Mouse (Mus musculus) T-helper 1 cell (primary cell): ENCODE measurements around the gene Ifitm3.

Source experiments
- in situ Hi-C: fragments of 300-600 bp; cut with MboI, MseI; formaldehyde crosslinking; loops from one replicate; pipeline ENCODE4 v1.15.1; 2025; ENCODE audit warnings: high pct_unique_total_duplicates

Ifitm3 gene

GRCm38 (mm10) chr7:141010593-141010992 is at the start of gene Ifitm3:
TSS of gene Ifitm3 (minus strand) at chr7:141010770.
- in situ Hi-C loops = loop anchor here (5.0 kb wide), 1 partner anchor 37 kb away; no protein-coding TSS in a partner anchor

GRCm38 (mm10) chr7:141059929-141060328 is 49.4 kb upstream of the Ifitm3 start:
- in situ Hi-C loops = loop anchor here (5.0 kb wide), 2 partner anchors 117 to 218 kb away; no protein-coding TSS in a partner anchor

- in situ Hi-C loops = loop anchor here (5.0 kb wide), 1 partner anchor 216 kb away; no protein-coding TSS in a partner anchor
These were observed 48.2 kb upstream of the Ifitm3 start for GRCm38 (mm10) chr7:141058601-141059341.

DNA sequence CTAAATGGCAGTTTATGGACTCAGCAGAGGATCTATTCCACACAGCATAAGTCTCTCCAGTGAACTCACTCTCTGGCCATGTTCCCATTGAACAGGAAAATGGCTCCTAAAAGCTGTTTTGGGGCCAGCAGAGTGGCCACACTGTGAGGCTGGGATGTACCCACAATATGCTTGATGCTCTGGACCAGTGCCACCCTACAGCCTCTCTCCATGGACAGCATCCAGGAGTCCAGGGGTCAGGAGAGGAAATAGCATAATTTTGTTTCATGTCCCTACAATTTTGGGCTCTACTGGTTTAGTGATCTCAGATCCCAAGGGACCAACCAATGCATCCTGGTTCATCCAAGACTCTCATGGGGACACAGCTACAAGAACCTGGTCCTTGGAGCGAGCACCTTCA is 47.0 kb upstream of the Ifitm3 start:
- in situ Hi-C loops = loop anchor here (5.0 kb wide), 1 partner anchor 215 kb away; no protein-coding TSS in a partner anchor

GRCm38 (mm10) chr7:141056976-141057375 is 46.4 kb upstream of the Ifitm3 start:
- in situ Hi-C loops = loop anchor here (5.0 kb wide), 1 partner anchor 215 kb away; no protein-coding TSS in a partner anchor

DNA sequence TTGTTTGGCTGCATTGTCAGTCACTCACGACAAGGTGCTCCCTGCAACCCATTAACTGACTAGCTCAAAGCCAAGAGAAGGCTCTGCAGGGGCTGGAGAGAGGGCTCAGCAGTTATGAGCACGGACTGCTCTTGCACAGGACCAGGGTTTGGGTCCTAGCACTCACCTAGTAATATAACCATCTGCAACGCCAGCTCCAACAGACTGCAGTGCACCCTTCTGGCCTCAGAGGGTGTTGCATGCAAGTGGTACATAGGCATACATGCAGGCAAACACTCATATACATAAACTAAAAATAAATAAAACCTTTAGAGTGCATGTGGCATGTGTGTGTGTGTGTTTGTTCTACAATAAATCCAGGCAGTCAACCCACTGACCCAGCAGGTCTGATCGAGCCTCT is 45.2 kb upstream of the Ifitm3 start:
- in situ Hi-C loops = loop anchor here (5.0 kb wide), 1 partner anchor 213 kb away; no protein-coding TSS in a partner anchor

DNA sequence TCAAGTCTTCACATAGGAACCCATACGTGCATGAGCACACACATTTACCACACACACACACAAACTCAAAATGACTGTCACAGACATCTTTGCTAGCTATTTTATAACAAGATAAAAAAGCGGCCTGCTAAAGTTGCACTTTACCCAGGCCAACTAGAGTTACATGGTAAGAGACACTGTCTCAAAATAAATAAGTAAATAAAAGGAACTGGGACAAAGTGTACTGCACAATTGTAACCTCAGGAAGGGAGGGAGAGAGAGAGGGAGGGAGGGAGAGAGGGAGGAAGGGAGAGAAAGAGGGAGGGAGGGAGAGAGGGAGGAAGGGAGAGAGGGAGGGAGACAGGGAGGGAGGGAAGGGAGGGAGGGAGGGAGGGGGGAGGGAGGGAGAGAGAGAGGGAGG is 41.9 kb upstream of the Ifitm3 start:
- in situ Hi-C loops = no loop called here

DNA sequence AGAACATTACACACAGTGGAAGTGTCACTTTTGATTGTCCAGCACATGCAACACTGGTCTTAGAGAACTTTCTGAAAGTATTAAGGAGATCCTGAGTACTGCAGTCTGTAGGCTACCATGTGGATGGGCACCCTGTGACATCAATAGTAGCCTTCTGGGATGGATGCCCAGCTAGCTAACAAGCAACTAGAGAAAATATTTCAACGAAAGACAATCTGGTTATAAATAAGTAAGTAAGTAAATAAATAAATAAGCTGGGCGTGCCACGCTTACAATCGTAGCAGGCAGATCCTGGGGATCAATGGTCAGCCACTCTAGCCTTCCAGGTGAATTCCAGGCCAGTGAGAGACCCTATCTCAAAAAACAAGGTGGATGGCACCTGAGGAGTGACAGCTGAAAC is 41.4 kb upstream of the Ifitm3 start:
- in situ Hi-C loops = no loop called here

- in situ Hi-C loops = no loop called here
These were observed 40.6 kb upstream of the Ifitm3 start for GRCm38 (mm10) chr7:141051060-141051685.

DNA sequence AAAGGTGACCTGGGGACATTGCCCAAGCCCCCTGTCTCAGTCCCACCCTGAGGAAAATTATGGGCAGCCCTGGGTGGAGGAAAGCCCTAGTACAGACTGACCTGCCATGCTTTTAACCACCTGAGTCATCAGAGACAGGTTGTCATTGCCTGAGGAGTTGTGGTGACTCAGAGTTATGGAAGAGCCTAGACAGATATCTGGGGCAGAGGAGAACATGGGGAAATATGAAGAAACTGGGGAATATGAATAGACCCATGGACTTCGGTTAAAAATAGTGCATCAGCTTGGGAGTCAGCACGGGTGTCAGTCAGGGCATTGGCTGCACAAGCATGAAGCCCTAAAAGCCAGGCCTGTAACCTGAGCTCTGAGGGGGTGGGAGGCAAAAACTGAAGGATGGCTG is 38.8 kb upstream of the Ifitm3 start:
- in situ Hi-C loops = loop anchor here (5.0 kb wide), 2 partner anchors 37 to 92 kb away; partner anchors contain the start of genes Gm45717, Ifitm2 and Ifitm3

- in situ Hi-C loops = loop anchor here (5.0 kb wide), 2 partner anchors 36 to 91 kb away; partner anchors contain the start of genes Gm45717, Ifitm2 and Ifitm3
These were observed 38.0 kb upstream of the Ifitm3 start for GRCm38 (mm10) chr7:141048226-141049218.

DNA sequence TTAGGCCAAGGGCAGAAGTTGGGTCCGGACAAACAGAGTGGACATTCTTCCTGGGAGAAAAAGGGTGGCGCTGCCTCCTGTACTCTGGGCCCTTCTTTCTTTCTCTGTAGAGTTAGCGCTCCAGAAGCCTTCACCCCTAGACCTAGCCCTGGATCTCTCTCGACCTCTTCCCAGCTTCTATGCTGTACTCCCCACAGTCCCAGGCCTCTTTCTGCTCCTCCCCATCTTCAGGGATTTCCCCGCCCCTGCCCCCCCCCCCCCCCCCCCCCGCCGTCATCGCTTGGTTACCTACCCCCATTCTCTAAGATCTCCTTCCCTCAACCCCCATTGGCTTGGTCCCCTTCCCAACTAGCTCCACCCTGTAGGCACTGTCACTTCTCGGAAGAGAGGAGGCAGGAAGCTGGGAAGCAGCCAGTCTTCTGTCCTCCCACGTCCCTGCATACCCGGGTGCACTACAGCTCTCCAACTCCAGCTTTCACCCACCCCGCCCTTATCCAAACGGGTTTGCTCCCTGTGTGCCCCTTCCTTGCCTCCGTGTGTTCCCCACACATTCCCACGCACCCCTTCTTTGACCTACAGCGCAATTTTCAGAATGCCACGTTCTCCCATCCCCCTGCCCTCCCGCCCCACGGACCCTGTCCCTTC is 37.1 kb upstream of the Ifitm3 start:
- in situ Hi-C loops = loop anchor here (5.0 kb wide), 2 partner anchors 35 to 90 kb away; partner anchors contain the start of genes Gm45717, Ifitm2 and Ifitm3

DNA sequence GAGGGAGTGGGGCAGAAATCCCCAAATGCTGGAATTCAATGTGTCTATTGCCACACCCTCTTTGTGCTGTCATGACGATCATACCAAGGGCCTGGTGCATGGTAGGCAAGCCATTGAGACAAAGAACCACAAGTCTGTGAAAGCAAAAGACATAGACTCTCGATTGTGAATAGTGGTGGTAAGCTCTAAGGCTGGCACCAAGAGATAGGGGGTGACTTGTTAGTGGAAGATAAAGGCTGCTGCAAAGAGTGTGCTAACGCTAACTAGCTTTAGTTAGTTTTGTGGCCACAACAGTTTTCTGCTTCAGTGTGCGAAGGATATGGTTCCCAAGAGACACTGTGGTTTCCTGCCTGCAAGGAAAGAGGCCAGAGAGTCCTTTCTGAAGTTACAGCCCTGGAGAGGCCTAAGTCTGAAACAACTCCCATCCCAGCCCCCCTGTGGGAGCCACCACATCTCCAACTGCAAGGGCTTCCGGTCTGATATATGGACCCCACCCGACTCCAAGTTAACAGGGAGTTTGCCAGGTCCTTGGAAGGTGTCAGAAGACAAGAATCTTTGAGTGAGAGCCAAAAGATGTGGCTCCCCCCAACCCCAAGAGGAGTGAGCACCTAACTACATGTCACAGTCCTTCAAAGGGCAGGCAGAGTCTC is 36.5 kb upstream of the Ifitm3 start:
- in situ Hi-C loops = loop anchor here (5.0 kb wide), 2 partner anchors 35 to 90 kb away; partner anchors contain the start of genes Gm45717, Ifitm2 and Ifitm3

DNA sequence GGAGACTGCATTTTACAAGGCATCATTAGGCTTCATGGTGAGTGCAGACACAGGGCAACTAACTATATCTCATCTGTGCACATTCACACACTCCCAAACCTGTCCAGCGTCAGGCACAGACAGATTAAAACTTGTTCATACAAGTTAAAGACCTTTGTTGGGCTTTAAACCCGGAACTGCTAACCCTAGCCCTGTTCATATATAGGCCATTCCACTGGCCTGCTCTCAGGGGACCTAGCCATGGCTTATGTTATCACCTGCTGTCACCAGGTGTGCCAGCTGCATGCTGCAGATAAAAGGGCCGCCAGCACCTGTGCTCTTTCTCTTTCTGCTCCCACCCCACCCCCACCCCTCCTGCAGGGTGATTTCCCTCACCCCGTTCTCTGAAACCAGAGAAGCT is 32.0 kb upstream of the Ifitm3 start:
- in situ Hi-C loops = no loop called here

GRCm38 (mm10) chr7:141041661-141042060 is 31.1 kb upstream of the Ifitm3 start:
- in situ Hi-C loops = no loop called here

DNA sequence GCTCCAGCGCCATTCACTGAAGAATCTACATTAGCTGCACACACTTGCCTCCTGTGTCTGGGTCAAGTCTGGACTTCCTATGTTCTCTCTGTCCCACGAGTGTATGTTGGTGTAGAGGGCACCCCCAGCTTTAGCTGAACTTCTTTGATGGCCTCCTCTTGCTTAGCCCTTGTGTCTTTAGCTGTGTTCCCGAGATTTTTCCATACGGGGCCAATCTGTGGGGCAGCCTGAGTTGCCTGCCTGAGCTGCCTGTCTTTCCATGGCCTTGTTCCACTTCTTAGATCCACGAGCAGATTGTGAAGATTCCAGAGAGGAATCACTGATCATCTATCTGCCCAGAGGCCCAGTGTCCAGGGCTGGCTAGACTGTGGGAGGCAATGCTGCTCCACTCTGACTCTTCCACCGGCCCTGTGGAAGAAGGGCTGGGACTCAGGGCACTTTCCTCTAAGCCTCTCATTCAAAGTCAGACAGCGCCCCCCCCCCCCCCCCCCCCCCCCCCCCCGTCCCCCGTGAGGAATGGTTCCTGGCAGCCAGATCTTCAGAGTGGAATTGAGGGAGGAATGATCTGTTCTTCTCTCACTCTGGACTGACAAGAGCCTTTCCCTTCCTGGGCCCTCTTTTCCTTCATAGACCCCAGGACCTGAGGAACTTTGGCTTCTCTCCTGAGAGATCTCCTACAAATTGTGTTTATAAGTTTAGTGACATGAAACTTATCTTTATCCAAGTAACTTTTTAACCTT is 30.5 kb upstream of the Ifitm3 start:
- in situ Hi-C loops = no loop called here

GRCm38 (mm10) chr7:141039386-141040107 is 29.0 kb upstream of the Ifitm3 start:
- in situ Hi-C loops = no loop called here

DNA sequence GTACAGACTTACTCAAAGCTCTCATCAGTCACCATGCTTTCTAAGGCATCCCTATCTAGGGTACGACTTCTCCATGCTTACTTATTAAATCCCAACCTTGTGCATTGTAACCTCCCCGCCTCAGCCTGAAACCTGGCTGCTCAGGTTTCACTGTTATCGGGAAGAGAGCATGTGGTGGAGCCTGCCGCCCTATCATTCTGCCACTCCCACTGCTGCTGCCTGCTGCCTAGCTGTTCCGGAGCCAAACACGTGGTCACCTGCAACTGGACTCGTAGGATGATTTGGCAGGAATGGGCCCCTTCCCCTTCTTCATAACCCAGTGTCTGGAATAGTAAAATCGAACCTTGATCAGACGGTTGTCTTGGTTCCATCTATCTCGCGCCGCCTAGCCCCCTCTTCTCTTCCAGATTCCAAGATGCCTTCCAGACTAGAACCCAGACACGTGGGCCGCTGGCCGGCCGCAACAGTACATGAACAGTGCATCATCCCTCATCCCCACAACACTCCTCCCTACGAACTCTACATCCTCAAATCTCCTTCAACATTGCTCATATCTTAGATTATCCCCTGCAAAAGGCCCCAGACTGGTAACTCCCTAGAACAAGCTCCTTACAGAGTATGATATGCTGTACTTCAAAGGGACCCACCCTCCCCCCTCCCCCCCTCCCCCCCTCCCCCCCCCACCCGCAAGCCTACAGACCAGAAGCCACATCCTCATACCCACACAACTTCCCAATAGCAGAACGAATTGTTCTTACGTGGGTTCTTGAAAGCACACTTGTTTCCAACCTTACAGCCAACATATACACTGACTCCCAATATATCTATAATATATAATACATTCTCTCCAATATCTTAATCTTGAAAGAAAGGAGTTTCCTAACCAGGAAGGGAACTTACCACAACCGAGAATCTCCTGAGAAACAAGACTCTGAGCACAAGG is 27.8 kb upstream of the Ifitm3 start:
- in situ Hi-C loops = no loop called here
